Mouse (Mus musculus): ENCODE measurements around the gene Fiz1.
"Not testable (repeated sequence)": the region's sequence is repeated elsewhere in the genome, so short reads cannot be mapped to it uniquely, and the experiment has no call there.

Gene Fiz1

GRCm38 (mm10) chr7:5037467-5037866 lies 23.0 kb upstream of the Fiz1 start:
- no peak for DNase-seq

- no peak for DNase-seq
Measured at GRCm38 (mm10) chr7:5037026-5037425, 22.5 kb upstream of the Fiz1 start.

- DNase-seq = no peak
Measured at GRCm38 (mm10) chr7:5036136-5036535, 21.6 kb upstream of the Fiz1 start.

GRCm38 (mm10) chr7:5035628-5036027 lies 21.1 kb upstream of the Fiz1 start:
- no peak for DNase-seq

GRCm38 (mm10) chr7:5033818-5034217 lies 19.3 kb upstream of the Fiz1 start, which contains the start of gene 4632433K11Rik:
Gene 4632433K11Rik, plus strand, starts transcription at chr7:5034118.
- no peak for DNase-seq

GRCm38 (mm10) chr7:5031496-5031895 lies 17.0 kb upstream of the Fiz1 start:
- DNase-seq = no peak

GRCm38 (mm10) chr7:5030554-5031275 lies 16.2 kb upstream of the Fiz1 start:
- DNase-seq = no peak

- DNase-seq = no peak
Measured at GRCm38 (mm10) chr7:5029946-5030345, 15.4 kb upstream of the Fiz1 start.

- no peak for DNase-seq
Measured at GRCm38 (mm10) chr7:5029543-5029942, 15.0 kb upstream of the Fiz1 start.

GRCm38 (mm10) chr7:5021197-5021596 lies 6.7 kb upstream of the Fiz1 start:
- DNase-seq = no peak

- no peak for DNase-seq
Measured at GRCm38 (mm10) chr7:5020685-5021084, 6.2 kb upstream of the Fiz1 start.

- peak; percentile 99 to 100 for DNase-seq
Measured at GRCm38 (mm10) chr7:5020000-5020681, 5.6 kb upstream of the Fiz1 start, which contains the start of the genes Zfp865 and Ccdc106. Gene Zfp865, plus strand, starts transcription at chr7:5020376. Gene Ccdc106, plus strand, starts transcription at chr7:5020553.

GRCm38 (mm10) chr7:5019576-5019975 lies 5.1 kb upstream of the Fiz1 start:
- DNase-seq = not testable (repeated sequence)

GRCm38 (mm10) chr7:5017931-5018330 lies 3.4 kb upstream of the Fiz1 start:
- no peak for DNase-seq

- DNase-seq = peak in 1 of 2 experiments; percentile 40
Measured at GRCm38 (mm10) chr7:5017352-5017751, 2.9 kb upstream of the Fiz1 start.

- DNase-seq = no peak
Measured at GRCm38 (mm10) chr7:5016920-5017319, 2.4 kb upstream of the Fiz1 start.

GRCm38 (mm10) chr7:5016057-5016456 lies 1.6 kb upstream of the Fiz1 start:
- DNase-seq = no peak

GRCm38 (mm10) chr7:5015118-5016001 lies 863 bp upstream of the Fiz1 start, which contains the start of gene Gm44973:
Gene Gm44973, plus strand, starts transcription at chr7:5015496.
- peak; percentile 96 to 98 for DNase-seq

GRCm38 (mm10) chr7:5012681-5013513 lies 1.6 kb downstream of the Fiz1 start:
- DNase-seq = no peak

GRCm38 (mm10) chr7:5008229-5008628 lies 6.3 kb downstream of the Fiz1 start:
- no peak for DNase-seq

GRCm38 (mm10) chr7:5002876-5003275 lies 11.6 kb downstream of the Fiz1 start:
- DNase-seq = not testable (repeated sequence)

- DNase-seq = peak; percentile 43 to 45
Measured at GRCm38 (mm10) chr7:4999876-5000275, 14.6 kb downstream of the Fiz1 start.
